Mouse (Mus musculus): ENCODE data around the gene Dnajc1.

DNA sequence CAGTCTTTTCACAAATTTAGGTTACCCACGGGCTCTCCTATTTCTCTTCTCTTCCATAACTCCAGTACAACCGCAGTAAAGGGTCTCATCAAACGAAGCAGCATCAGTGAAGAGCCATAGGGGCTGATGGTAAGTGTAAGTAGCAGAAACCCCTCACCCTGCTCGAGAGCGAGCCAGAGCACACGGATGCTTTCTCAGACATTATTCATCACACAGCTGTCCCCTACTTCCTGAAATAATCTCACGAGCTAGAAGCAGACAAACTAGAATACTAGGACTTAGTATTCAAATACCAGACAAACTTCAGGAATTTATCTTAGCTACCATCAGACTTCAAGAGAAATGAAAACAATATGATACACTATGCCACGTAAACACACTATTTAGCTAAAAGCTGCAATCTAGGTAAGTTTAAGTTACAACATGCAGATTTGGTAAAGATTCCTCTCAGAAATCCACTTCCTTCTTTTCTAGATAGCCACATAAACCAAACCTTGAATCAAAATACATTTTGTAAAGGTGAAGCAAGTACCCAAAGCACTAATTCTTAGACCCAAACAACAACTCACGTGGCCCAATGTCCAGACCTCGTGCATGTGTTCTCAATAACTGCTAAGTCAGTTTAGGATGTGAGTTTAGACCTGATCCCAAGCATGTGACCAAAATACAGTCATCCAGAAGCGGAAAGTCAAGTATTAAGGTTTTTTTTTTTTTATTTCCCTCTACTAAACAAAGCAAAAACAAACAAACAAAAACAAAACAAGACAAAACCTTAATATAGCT, 20.0 kb downstream of the Dnajc1 start:
- TF ChIP-seq EP300 (IDR thresholded peaks at IDR 0.05; ENCODE audit: low read depth), result no peak
- no peak for TF ChIP-seq CTCF (IDR thresholded peaks at IDR 0.05; ENCODE audit: low read depth)
